In genomic region chr5:53922149-53922904, GRCm38 (mm10) we compare ENCODE assay signal across 11 mouse cellular contexts.
DNase-seq lines count a peak whose midpoint lies in the region; ATAC-seq and TF ChIP-seq lines count a peak whose summit lies in the region.
"Had no signal": no experiment of that assay in that cellular context is flagged by ENCODE, and none has a peak within 500 bp of the region (broad histone marks: within the 10 kb centered on the region; RNA-seq: fewer than 3 reads in every experiment).

No protein-coding gene starts in this region.

- H3K9me3 ChIP-seq in lung, embryonic 16.5 days (ENCODE audit: control insufficient read depth, low read length): no peaks in the 10 kb centered on the region
- H3K9me3 ChIP-seq in forebrain, embryonic 12.5 days: no peaks in the 10 kb centered on the region
- peaks cover 6% of the 10 kb centered on the region; the same call in 1 of the 2 replicates for H3K9me3 ChIP-seq in midbrain, postnatal 0 days (ENCODE audit: low read length)
- H3K9me3 ChIP-seq: heart, embryonic 15.5 days had no signal

- DNase-seq in lung, postnatal 14 days: no peak
- peak; percentile 50 for DNase-seq in midbrain, postnatal 0 days (ENCODE audit: low spot score)
- no peak for DNase-seq in gastrocnemius, postnatal 25 days
- DNase-seq: adrenal gland, postnatal 36 days; gastrocnemius, postnatal 14 days had no signal

- H3K4me1 ChIP-seq in lung, embryonic 16.5 days (replicated peaks; ENCODE audit: control insufficient read depth, insufficient read depth, low read length): peaks cover 12% of the 10 kb centered on the region
- H3K4me1 ChIP-seq in forebrain, embryonic 12.5 days: 0 out of 2 replicates have a peak, but pooled peaks cover 4% of the 10 kb centered on the region
- no peaks in the 10 kb centered on the region for H3K4me1 ChIP-seq in midbrain, postnatal 0 days (ENCODE audit: insufficient read depth, low read length)

- ATAC-seq in lung, embryonic 16.5 days (ENCODE audit: low read depth): peak; percentile 49
- ATAC-seq in forebrain, embryonic 12.5 days (ENCODE audit: low FRiP score): peak; percentile 67; the same call in 1 of the 2 replicates
- ATAC-seq in granulocyte monocyte progenitor cell, adult 5-6 weeks (replicated peaks; ENCODE audit: poor library complexity, severe bottlenecking): 0 out of 2 replicates have a peak, but pooled peaks have one; percentile 9
- peak; percentile 52; the same call in 1 of the 2 replicates for ATAC-seq in midbrain, postnatal 0 days (ENCODE audit: low FRiP score)
- ATAC-seq in activated CD4-positive, CD25-positive, alpha-beta regulatory T cell, adult 4 months: no peak

- no peak overlapping the region for H3K9ac ChIP-seq in lung, embryonic 16.5 days (ENCODE audit: low read length)
- no peak overlapping the region for H3K9ac ChIP-seq in forebrain, embryonic 12.5 days
- H3K9ac ChIP-seq in midbrain, postnatal 0 days (replicated peaks; ENCODE audit: low read length, poor library complexity, severe bottlenecking): no peak overlapping the region
- H3K9ac ChIP-seq: heart, embryonic 15.5 days had no signal

- H3K36me3 ChIP-seq in lung, embryonic 16.5 days (ENCODE audit: control insufficient read depth, insufficient read depth, low read length): no peaks in the 10 kb centered on the region
- H3K36me3 ChIP-seq in forebrain, embryonic 12.5 days (replicated peaks): no peaks in the 10 kb centered on the region
- no peaks in the 10 kb centered on the region for H3K36me3 ChIP-seq in midbrain, postnatal 0 days (ENCODE audit: insufficient read depth, low read length)
- H3K36me3 ChIP-seq: heart, embryonic 15.5 days had no signal

- H3K4me2 ChIP-seq in lung, embryonic 16.5 days (ENCODE audit: low read depth, low read length): no peak overlapping the region
- no peak overlapping the region for H3K4me2 ChIP-seq in forebrain, embryonic 12.5 days
- no peak overlapping the region for H3K4me2 ChIP-seq in midbrain, postnatal 0 days (ENCODE audit: low read depth, low read length, poor library complexity, severe bottlenecking)
- H3K4me2 ChIP-seq: heart, embryonic 15.5 days had no signal

- no peak overlapping the region for H3K4me3 ChIP-seq in lung, embryonic 16.5 days (ENCODE audit: low read length)
- no peak overlapping the region for H3K4me3 ChIP-seq in forebrain, embryonic 12.5 days (replicated peaks)
- no peak overlapping the region for H3K4me3 ChIP-seq in midbrain, postnatal 0 days (ENCODE audit: low read depth, low read length)
- H3K4me3 ChIP-seq: heart, embryonic 15.5 days had no signal

- H3K27me3 ChIP-seq in lung, embryonic 16.5 days (ENCODE audit: control insufficient read depth, insufficient read depth, low read depth, low read length): no peaks in the 10 kb centered on the region
- 0 out of 2 replicates have a peak, but pooled peaks cover 3% of the 10 kb centered on the region for H3K27me3 ChIP-seq in forebrain, embryonic 12.5 days
- no peaks in the 10 kb centered on the region for H3K27me3 ChIP-seq in midbrain, postnatal 0 days (ENCODE audit: insufficient read depth, low read length)
- H3K27me3 ChIP-seq: heart, embryonic 15.5 days had no signal

- no peak for TF ChIP-seq CTCF in midbrain, postnatal 0 days (IDR thresholded peaks at IDR 0.05)

- H3K27ac ChIP-seq in lung, embryonic 16.5 days (ENCODE audit: low read length): no peak overlapping the region
- no peak overlapping the region for H3K27ac ChIP-seq in forebrain, embryonic 12.5 days
- H3K27ac ChIP-seq in midbrain, postnatal 0 days (ENCODE audit: low read depth, low read length): no peak overlapping the region
- H3K27ac ChIP-seq: heart, embryonic 15.5 days; macrophage had no signal

- 55% methylated on average over 10 of the region's 10 CpGs for WGBS in lung, embryonic 16.5 days
- WGBS in forebrain, embryonic 12.5 days: 47% methylated on average over 10 of the region's 10 CpGs
- 44% methylated on average over 10 of the region's 10 CpGs for WGBS in midbrain, postnatal 0 days
